Mouse (Mus musculus) CH12.LX (cell line): ENCODE data around the gene Dmtf1. TPM values are rescaled to one million over a fixed set of nuclear protein-coding genes. Genes with fewer than 3 reads are reported as not detected.

Experiments used
- DNase-seq: peaks from one replicate; pipeline ENCODE4 v3.0.0-alpha.2; 2013; ENCODE audit errors: extremely low read depth
- H3K27ac ChIP-seq: 2 replicates; pipeline ENCODE4 v1.5.1; 2012; ENCODE audit warnings: low read depth, mild to moderate bottlenecking, control low read depth, moderate library complexity; ENCODE audit not compliant: insufficient read depth
- H3K27me3 ChIP-seq: replicated peaks from 2 replicates; pipeline ENCODE3; 2012; ENCODE audit warnings: inconsistent platforms
- H3K36me3 ChIP-seq, 2 experiments: replicated peaks in 1 of 2; 2 replicates each; pipeline versions ENCODE3 to v1.6.1; 2012; ENCODE audit warnings: inconsistent platforms in 1 of 2, low read length in 1 of 2, mild to moderate bottlenecking in 1 of 2, mixed read lengths in 1 of 2, moderate library complexity in 1 of 2; ENCODE audit not compliant: control insufficient read depth in 1 of 2, insufficient read depth in 1 of 2
- H3K4me1 ChIP-seq, 2 experiments: 2 replicates each; pipeline ENCODE4 v1.6.1; 2012; ENCODE audit warnings: inconsistent platforms in 1 of 2, moderate library complexity in 1 of 2; ENCODE audit not compliant: insufficient read depth in 2 of 2, control insufficient read depth in 1 of 2
- H3K4me2 ChIP-seq: 2 replicates; pipeline ENCODE4 v1.6.1; 2012; ENCODE audit warnings: low read depth, mild to moderate bottlenecking, control low read depth; ENCODE audit not compliant: poor library complexity, insufficient read depth, severe bottlenecking
- H3K4me3 ChIP-seq, 3 experiments: fragments of 150-350 bp in 1 of 3; sonication (generic) in 1 of 3; replicated peaks in 1 of 3; 2 replicates each; pipeline versions ENCODE3 to v1.5.1; 2011 to 2012; ENCODE audit warnings: low read depth in 2 of 3, low read length in 2 of 3, mild to moderate bottlenecking in 2 of 3, moderate library complexity in 2 of 3, control low read depth in 1 of 3, improper control_type of control experiment in 1 of 3, inconsistent platforms in 1 of 3, mixed read lengths in 1 of 3; ENCODE audit not compliant: poor library complexity in 1 of 3
- H3K79me2 ChIP-seq: replicated peaks from 2 replicates; pipeline ENCODE4 v1.6.1; 2012; ENCODE audit warnings: mild to moderate bottlenecking, moderate library complexity; ENCODE audit not compliant: control insufficient read depth, poor library complexity, insufficient read depth, severe bottlenecking; ENCODE audit errors: extremely low read depth
- H3K9ac ChIP-seq: 2 replicates; pipeline ENCODE4 v1.6.1; 2012; ENCODE audit warnings: low read depth, mild to moderate bottlenecking, control low read depth, moderate library complexity; ENCODE audit not compliant: insufficient read depth
- H3K9me3 ChIP-seq: replicated peaks from 2 replicates; pipeline ENCODE3; 2012; ENCODE audit warnings: low read length, inconsistent platforms, mixed read lengths
- BHLHE40 ChIP-seq: IDR thresholded peaks from 2 replicates; pipeline ENCODE4 v1.6.1; 2011; ENCODE audit warnings: mild to moderate bottlenecking, low read depth, low read length, improper control_type of control experiment
- CHD1 ChIP-seq: IDR thresholded peaks from 2 replicates; pipeline ENCODE4 v1.6.1; 2012; ENCODE audit warnings: low read depth, low read length, improper control_type of control experiment, inconsistent platforms
- CHD2 ChIP-seq: IDR thresholded peaks from 2 replicates; pipeline ENCODE4 v1.6.1; 2011; ENCODE audit warnings: low read length, improper control_type of control experiment
- CTCF ChIP-seq, 2 experiments: IDR thresholded peaks in 1 of 2; conservative IDR thresholded peaks in 1 of 2; 2 replicates each; pipeline ENCODE4 v1.5.1; 2011 to 2012; ENCODE audit warnings: low read depth in 2 of 2, low read length in 2 of 2, improper control_type of control experiment in 1 of 2, inconsistent platforms in 1 of 2, mild to moderate bottlenecking in 1 of 2, moderate library complexity in 1 of 2
- E2F4 ChIP-seq: IDR thresholded peaks from 2 replicates; pipeline ENCODE4 v1.6.1; 2011; ENCODE audit warnings: low read depth, low read length, improper control_type of control experiment; ENCODE audit not compliant: insufficient replicate concordance
- ELF1 ChIP-seq: IDR thresholded peaks from 2 replicates; pipeline ENCODE4 v1.6.1; 2014; ENCODE audit warnings: low read depth, mild to moderate bottlenecking, inconsistent platforms, low read length, improper control_type of control experiment
- EP300 ChIP-seq: IDR thresholded peaks from 2 replicates; pipeline ENCODE4 v1.6.1; 2011; ENCODE audit warnings: low read length, improper control_type of control experiment
- ETS1 ChIP-seq: conservative IDR thresholded peaks from 2 replicates; pipeline ENCODE4 v1.6.1; 2012; ENCODE audit warnings: low read depth, mild to moderate bottlenecking, inconsistent platforms, low read length, improper control_type of control experiment, moderate library complexity
- GABPA ChIP-seq: IDR thresholded peaks from 2 replicates; pipeline ENCODE4 v1.6.1; 2012; ENCODE audit warnings: low read depth, low read length, improper control_type of control experiment, inconsistent platforms; ENCODE audit not compliant: insufficient replicate concordance
- HCFC1 ChIP-seq: IDR thresholded peaks from 2 replicates; pipeline ENCODE4 v1.6.1; 2012; ENCODE audit warnings: low read depth, mild to moderate bottlenecking, inconsistent platforms, low read length, improper control_type of control experiment
- IRF4 ChIP-seq: IDR thresholded peaks from 2 replicates; pipeline ENCODE4 v1.6.1; 2014; ENCODE audit warnings: low read depth, mild to moderate bottlenecking, inconsistent platforms, low read length, improper control_type of control experiment
- JUN ChIP-seq: IDR thresholded peaks from 2 replicates; pipeline ENCODE4 v1.6.1; 2011; ENCODE audit warnings: low read depth, mild to moderate bottlenecking, low read length, improper control_type of control experiment, moderate library complexity; ENCODE audit not compliant: insufficient read depth
- JUND ChIP-seq: conservative IDR thresholded peaks from 2 replicates; pipeline ENCODE4 v1.6.1; 2011; ENCODE audit warnings: low read depth, low read length, improper control_type of control experiment
- KAT2A ChIP-seq: IDR thresholded peaks from 2 replicates; pipeline ENCODE4 v1.6.1; 2012; ENCODE audit warnings: low read length, improper control_type of control experiment, inconsistent platforms; ENCODE audit not compliant: insufficient replicate concordance
- MAFK ChIP-seq: IDR thresholded peaks from 2 replicates; pipeline ENCODE4 v1.6.1; 2011; ENCODE audit warnings: low read length, improper control_type of control experiment; ENCODE audit not compliant: insufficient replicate concordance
- MAX ChIP-seq: IDR thresholded peaks from 2 replicates; pipeline ENCODE4 v1.6.1; 2011; ENCODE audit warnings: low read length, improper control_type of control experiment
- MAZ ChIP-seq: IDR thresholded peaks from 2 replicates; pipeline ENCODE4 v1.6.1; 2012; ENCODE audit warnings: low read depth, mild to moderate bottlenecking, inconsistent platforms, low read length, improper control_type of control experiment, moderate library complexity
- MEF2A ChIP-seq: IDR thresholded peaks from 2 replicates; pipeline ENCODE4 v1.6.1; 2014; ENCODE audit warnings: low read depth, mild to moderate bottlenecking, inconsistent platforms, low read length, improper control_type of control experiment, borderline replicate concordance
- MXI1 ChIP-seq: IDR thresholded peaks from 2 replicates; pipeline ENCODE4 v1.6.1; 2011; ENCODE audit warnings: mild to moderate bottlenecking, low read depth, low read length, improper control_type of control experiment
- MYC ChIP-seq: IDR thresholded peaks from 2 replicates; pipeline ENCODE4 v1.6.1; 2011; ENCODE audit warnings: low read depth, mild to moderate bottlenecking, improper control_type of control experiment, low read length
- NELFE ChIP-seq: IDR thresholded peaks from 2 replicates; pipeline ENCODE4 v1.6.1; 2011; ENCODE audit warnings: low read depth, low read length, improper control_type of control experiment
- NRF1 ChIP-seq: IDR thresholded peaks from 2 replicates; pipeline ENCODE4 v1.6.1; 2014; ENCODE audit warnings: low read depth, mild to moderate bottlenecking, inconsistent platforms, low read length, improper control_type of control experiment, moderate library complexity
- PAX5 ChIP-seq: IDR thresholded peaks from 2 replicates; pipeline ENCODE4 v1.6.1; 2012; ENCODE audit warnings: low read length, inconsistent platforms, mixed read lengths
- POLR2A ChIP-seq: IDR thresholded peaks from 2 replicates; pipeline ENCODE4 v1.6.1; 2011; ENCODE audit warnings: low read depth, mild to moderate bottlenecking, improper control_type of control experiment, low read length
- POLR2AphosphoS2 ChIP-seq: IDR thresholded peaks from 2 replicates; pipeline ENCODE4 v1.6.1; 2011; ENCODE audit warnings: low read depth, low read length, improper control_type of control experiment
- RAD21 ChIP-seq: IDR thresholded peaks from 2 replicates; pipeline ENCODE4 v1.6.1; 2011; ENCODE audit warnings: low read depth, mild to moderate bottlenecking, low read length, improper control_type of control experiment, moderate library complexity
- RCOR1 ChIP-seq: conservative IDR thresholded peaks from 2 replicates; pipeline ENCODE4 v1.6.1; 2012; ENCODE audit warnings: low read depth, mild to moderate bottlenecking, inconsistent platforms, low read length, improper control_type of control experiment
- SIN3A ChIP-seq: IDR thresholded peaks from 2 replicates; pipeline ENCODE4 v1.6.1; 2012; ENCODE audit warnings: low read length, improper control_type of control experiment, inconsistent platforms
- SMC3 ChIP-seq: IDR thresholded peaks from 2 replicates; pipeline ENCODE4 v1.6.1; 2011; ENCODE audit warnings: low read depth, low read length, improper control_type of control experiment
- TBP ChIP-seq: conservative IDR thresholded peaks from 2 replicates; pipeline ENCODE4 v1.6.1; 2011; ENCODE audit warnings: low read depth, low read length, improper control_type of control experiment
- TCF12 ChIP-seq: IDR thresholded peaks from 2 replicates; pipeline ENCODE4 v1.6.1; 2014; ENCODE audit warnings: low read depth, mild to moderate bottlenecking, inconsistent platforms, low read length, improper control_type of control experiment
- UBTF ChIP-seq: IDR thresholded peaks from 2 replicates; pipeline ENCODE4 v1.6.1; 2012; ENCODE audit warnings: low read depth, mild to moderate bottlenecking, inconsistent platforms, low read length, improper control_type of control experiment, moderate library complexity
- USF1 ChIP-seq: IDR thresholded peaks from 2 replicates; pipeline ENCODE4 v1.6.1; 2014; ENCODE audit warnings: low read depth, mild to moderate bottlenecking, inconsistent platforms, low read length, improper control_type of control experiment
- USF2 ChIP-seq: conservative IDR thresholded peaks from 2 replicates; pipeline ENCODE4 v1.6.1; 2011; ENCODE audit warnings: low read depth, low read length, improper control_type of control experiment
- ZC3H11A ChIP-seq: IDR thresholded peaks from 2 replicates; pipeline ENCODE4 v1.6.1; 2012; ENCODE audit warnings: low read depth, mild to moderate bottlenecking, inconsistent platforms, low read length, improper control_type of control experiment
- ZKSCAN1 ChIP-seq: IDR thresholded peaks from 2 replicates; pipeline ENCODE4 v1.6.1; 2012; ENCODE audit warnings: low read depth, inconsistent platforms, low read length, improper control_type of control experiment, borderline replicate concordance
- ZMIZ1 ChIP-seq: IDR thresholded peaks from 2 replicates; pipeline ENCODE4 v1.6.1; 2012; ENCODE audit warnings: low read depth, mild to moderate bottlenecking, inconsistent platforms, low read length, improper control_type of control experiment
- ZNF384 ChIP-seq: IDR thresholded peaks from 2 replicates; pipeline ENCODE4 v1.6.1; 2012; ENCODE audit warnings: low read depth, low read length, improper control_type of control experiment, inconsistent platforms
- dilution Hi-C: fragments of 300-500 bp; cut with MboI; formaldehyde crosslinking; loops from 2 replicates; pipeline ENCODE4 v1.14.3; 2020; ENCODE audit warnings: low sequenced_read_pairs; ENCODE audit not compliant: extremely low pct_unique_long_range_greater_than_20kb, extremely low pct_ligation_motif_present
- in situ Hi-C: fragments of 300-500 bp; cut with MboI; formaldehyde crosslinking; loops from 3 replicates; pipeline ENCODE4 v1.14.3; 2019; ENCODE audit warnings: low sequenced_read_pairs, low pct_ligation_motif_present, low pct_unique_long_range_greater_than_20kb, mixed read lengths
- polyA plus RNA-seq: library from polyadenylated mRNA; unstranded; fragments of >175 nt; gene quantifications from 2 replicates; pipeline ENCODE4 v1.2.1, GENCODE M21; 2012; ENCODE audit warnings: low read depth; ENCODE audit not compliant: insufficient read length
- total RNA-seq, 2 experiments: library from RNA; depleted of rRNA; stranded (reverse); fragments of 300-350 nt in 1 of 2; fragments of >200 nt in 1 of 2; gene quantifications; 2 replicates each; pipeline ENCODE4 v1.2.3; 2012 to 2014

Gene Dmtf1
- total and polyA plus RNA-seq, 3 experiments = 18.1 to 36.8 (median 30.6) TPM

GRCm38 (mm10) chr5:9108490-9108889 lies 53.1 kb downstream of the Dmtf1 start:
- Histone ChIP-seq H3K27me3 (no peaks in the 10 kb centered on the region), H3K36me3 (peaks cover 20 to 58% of the 10 kb centered on the region in 2 experiments), H3K9me3 (no peaks in the 10 kb centered on the region), H3K4me1 (peaks cover 31 to 78% of the 10 kb centered on the region in 2 experiments), H3K27ac (peak overlapping the region; percentile 24; the same call in 1 of the 2 replicates), H3K9ac (no peak overlapping the region), H3K4me3 (no peak overlapping the region), H3K79me2 (peaks cover 92% of the 10 kb centered on the region), H3K4me2 (peak overlapping the region; percentile 9; the same call in 1 of the 2 replicates)
- in situ Hi-C loops = no loop called here
- peak in 1 of 2 experiments; percentile 30; a peak in 2 of 4 replicates for TF ChIP-seq CTCF (conservative IDR thresholded peaks at IDR 0.05 in 1 of 2, IDR thresholded peaks at IDR 0.05 in 1 of 2; ENCODE audit: low read depth in 2 of 2, low read length in 2 of 2)
- TF ChIP-seq TCF12 = no peak
- 0 out of 2 replicates have a peak, but pooled peaks have one; percentile 38 for TF ChIP-seq EP300
- no peak for TF ChIP-seq UBTF
- no peak for TF ChIP-seq ELF1
- TF ChIP-seq SMC3 = no peak
- no peak for TF ChIP-seq ZNF384
- TF ChIP-seq CHD1 = no peak
- TF ChIP-seq PAX5 = no peak
- TF ChIP-seq ETS1 = no peak
- no peak for TF ChIP-seq JUND
- TF ChIP-seq MYC = no peak
- TF ChIP-seq RCOR1 = no peak
- no peak; the same call in 1 of the 2 replicates for TF ChIP-seq RAD21
- no peak for TF ChIP-seq MAZ
- TF ChIP-seq GABPA = no peak
- 0 out of 2 replicates have a peak, but pooled peaks have one; percentile 53 for TF ChIP-seq IRF4
- TF ChIP-seq POLR2AphosphoS2 = no peak
- TF ChIP-seq KAT2A = no peak
- peak; percentile 9; the same call in 1 of the 2 replicates for TF ChIP-seq BHLHE40
- no peak for TF ChIP-seq CHD2
- TF ChIP-seq POLR2A = no peak
- TF ChIP-seq USF1 = no peak
- no peak for TF ChIP-seq HCFC1
- no peak for TF ChIP-seq E2F4
- TF ChIP-seq NRF1 = no peak
- TF ChIP-seq TBP = no peak
- TF ChIP-seq SIN3A = no peak
- TF ChIP-seq MXI1 = no peak
- TF ChIP-seq ZKSCAN1 = no peak
- no peak for TF ChIP-seq MAFK
- TF ChIP-seq JUN = no peak
- no peak for TF ChIP-seq ZMIZ1
- TF ChIP-seq MEF2A = 0 out of 2 replicates have a peak, but pooled peaks have one; percentile 21
- no peak for TF ChIP-seq USF2
- TF ChIP-seq MAX = no peak
- no peak for TF ChIP-seq NELFE
- TF ChIP-seq ZC3H11A = no peak
- peak; percentile 38 for DNase-seq
- dilution Hi-C loops = no loop called here
